Mouse (Mus musculus) spleen, adult 2 months (tissue): ENCODE results near the gene Fam160a1. TPM values are rescaled to one million over a fixed set of nuclear protein-coding genes. Genes with fewer than 3 reads are reported as not detected.

Experiments
- DNase-seq, 2 experiments: peaks; one replicate each; pipeline versions ENCODE4 v3.0.0 to v3.0.0-alpha.2; 2012 to 2021; ENCODE audit warnings: low spot score in 2 of 2, low read depth in 1 of 2
- H3K27ac ChIP-seq: fragments of 200-500 bp; 2 replicates; pipeline ENCODE4 v1.5.1; 2012; ENCODE audit warnings: low read length, inconsistent platforms; ENCODE audit not compliant: insufficient read depth
- H3K27me3 ChIP-seq: fragments of 200-500 bp; 2 replicates; pipeline ENCODE4 v1.6.1; 2012; ENCODE audit warnings: mild to moderate bottlenecking, moderate library complexity, low read length, inconsistent platforms; ENCODE audit not compliant: control insufficient read depth, insufficient read depth
- H3K36me3 ChIP-seq: fragments of 200-500 bp; 2 replicates; pipeline ENCODE4 v1.6.1; 2012; ENCODE audit warnings: mild to moderate bottlenecking, low read length, inconsistent platforms; ENCODE audit not compliant: control insufficient read depth, insufficient read depth
- H3K4me1 ChIP-seq: fragments of 200-500 bp; 2 replicates; pipeline ENCODE4 v1.6.1; 2011; ENCODE audit warnings: inconsistent platforms; ENCODE audit not compliant: control insufficient read depth, insufficient read depth, insufficient read length
- H3K4me3 ChIP-seq: fragments of 200-500 bp; 2 replicates; pipeline ENCODE4 v1.5.1; 2011; ENCODE audit warnings: mild to moderate bottlenecking, inconsistent platforms; ENCODE audit not compliant: insufficient read depth, insufficient read length; ENCODE audit errors: extremely low read depth
- CTCF ChIP-seq: fragments of 200-500 bp; IDR thresholded peaks from 2 replicates; pipeline ENCODE4 v1.5.1; 2011; ENCODE audit warnings: mild to moderate bottlenecking, inconsistent platforms; ENCODE audit not compliant: insufficient read depth, insufficient read length, insufficient replicate concordance; ENCODE audit errors: extremely low read depth
- POLR2A ChIP-seq: fragments of 200-500 bp; IDR thresholded peaks from 2 replicates; pipeline ENCODE4 v1.6.1; 2011; ENCODE audit warnings: low read depth, low read length, inconsistent platforms
- WGBS: fragments of 180-500 bp; shearing (Covaris S2); methylation state at CpG from one replicate; pipeline ENCODE4 v1.1.7; 2018; 5-methylcytosine and 5-hydroxymethylcytosine counted together
- polyA plus RNA-seq: library from polyadenylated mRNA; depleted of rRNA; stranded (reverse); fragments of >200 nt; gene quantifications from 2 replicates; pipeline ENCODE4 v1.2.3, GENCODE M21; 2012

Fam160a1 gene
- polyA plus RNA-seq, 1 experiment = 0.58 TPM

GRCm38 (mm10) chr3:85683618-85684017 is 133.5 kb downstream of the Fam160a1 start:
- DNase-seq = no peak
- Histone ChIP-seq H3K4me1 (no peaks in the 10 kb centered on the region), H3K4me3 (no peak overlapping the region), H3K27me3 (no peaks in the 10 kb centered on the region), H3K36me3 (no peaks in the 10 kb centered on the region), H3K27ac (no peak overlapping the region)
- WGBS = 88% methylated on average over 5 of the region's 5 CpGs
- no peak for TF ChIP-seq CTCF
- TF ChIP-seq POLR2A = no peak

GRCm38 (mm10) chr3:85681136-85681535 is 136.0 kb downstream of the Fam160a1 start:
- DNase-seq = no peak
- Histone ChIP-seq H3K27me3 (no peaks in the 10 kb centered on the region), H3K36me3 (no peaks in the 10 kb centered on the region), H3K4me1 (no peaks in the 10 kb centered on the region), H3K4me3 (no peak overlapping the region), H3K27ac (no peak overlapping the region)
- 88% methylated on average over 7 of the region's 7 CpGs for WGBS
- no peak for TF ChIP-seq CTCF
- no peak for TF ChIP-seq POLR2A

GRCm38 (mm10) chr3:85679960-85680359 is 137.1 kb downstream of the Fam160a1 start:
- H3K4me3 ChIP-seq = no peak overlapping the region
- H3K27me3 ChIP-seq = no peaks in the 10 kb centered on the region
- WGBS = 84% methylated on average over 5 of the region's 5 CpGs
- no peak overlapping the region for H3K27ac ChIP-seq
- no peaks in the 10 kb centered on the region for H3K4me1 ChIP-seq
- TF ChIP-seq POLR2A (no peak), CTCF (no peak)
- no peak for DNase-seq
- H3K36me3 ChIP-seq = no peaks in the 10 kb centered on the region

GRCm38 (mm10) chr3:85679312-85679933 is 137.7 kb downstream of the Fam160a1 start:
- no peaks in the 10 kb centered on the region for H3K36me3 ChIP-seq
- H3K4me3 ChIP-seq = no peak overlapping the region
- no peak for TF ChIP-seq CTCF
- TF ChIP-seq POLR2A = no peak
- H3K27ac ChIP-seq = no peak overlapping the region
- WGBS = 90% methylated on average over 8 of the region's 8 CpGs
- no peak for DNase-seq
- no peaks in the 10 kb centered on the region for H3K27me3 ChIP-seq
- no peaks in the 10 kb centered on the region for H3K4me1 ChIP-seq

- WGBS = 87% methylated on average over 3 of the region's 3 CpGs
- DNase-seq = no peak
- Histone ChIP-seq H3K27ac (no peak overlapping the region), H3K36me3 (no peaks in the 10 kb centered on the region), H3K4me1 (no peaks in the 10 kb centered on the region), H3K27me3 (no peaks in the 10 kb centered on the region), H3K4me3 (no peak overlapping the region)
- TF ChIP-seq POLR2A = no peak
- TF ChIP-seq CTCF = no peak
These were observed 139.1 kb downstream of the Fam160a1 start for GRCm38 (mm10) chr3:85677952-85678351.

- no peak overlapping the region for H3K4me3 ChIP-seq
- WGBS = 82% methylated on average over 8 of the region's 8 CpGs
- no peak for TF ChIP-seq POLR2A
- TF ChIP-seq CTCF = no peak
- no peaks in the 10 kb centered on the region for H3K27me3 ChIP-seq
- H3K36me3 ChIP-seq = no peaks in the 10 kb centered on the region
- no peaks in the 10 kb centered on the region for H3K4me1 ChIP-seq
- DNase-seq = no peak
- H3K27ac ChIP-seq = no peak overlapping the region
These were observed 140.0 kb downstream of the Fam160a1 start for GRCm38 (mm10) chr3:85677133-85677532.

- no peak for TF ChIP-seq POLR2A
- no peak for TF ChIP-seq CTCF
These were observed 147.2 kb downstream of the Fam160a1 start for GRCm38 (mm10) chr3:85669844-85670243.

More at GRCm38 (mm10) chr3:85669844-85670243, 147.2 kb downstream of the Fam160a1 start:
- Histone ChIP-seq H3K4me3 (no peak overlapping the region), H3K27ac (no peak overlapping the region), H3K36me3 (no peaks in the 10 kb centered on the region), H3K4me1 (no peaks in the 10 kb centered on the region), H3K27me3 (no peaks in the 10 kb centered on the region)
- no peak for DNase-seq
- 87% methylated on average over 6 of the region's 6 CpGs for WGBS
